Mouse (Mus musculus) heart, adult 2 months (tissue): ENCODE measurements around the gene Psma7.

Experiments used
- CTCF ChIP-seq: fragments of 200-600 bp; IDR thresholded peaks from 2 replicates; pipeline ENCODE4 v1.8.1; 2022; ENCODE audit warnings: antibody characterized with exemption, mild to moderate bottlenecking, moderate library complexity
- EP300 ChIP-seq: fragments of 200-500 bp; IDR thresholded peaks from 2 replicates; pipeline ENCODE4 v1.6.1; 2011; ENCODE audit warnings: low read depth, low read length, control low read depth; ENCODE audit not compliant: insufficient read depth

DNA sequence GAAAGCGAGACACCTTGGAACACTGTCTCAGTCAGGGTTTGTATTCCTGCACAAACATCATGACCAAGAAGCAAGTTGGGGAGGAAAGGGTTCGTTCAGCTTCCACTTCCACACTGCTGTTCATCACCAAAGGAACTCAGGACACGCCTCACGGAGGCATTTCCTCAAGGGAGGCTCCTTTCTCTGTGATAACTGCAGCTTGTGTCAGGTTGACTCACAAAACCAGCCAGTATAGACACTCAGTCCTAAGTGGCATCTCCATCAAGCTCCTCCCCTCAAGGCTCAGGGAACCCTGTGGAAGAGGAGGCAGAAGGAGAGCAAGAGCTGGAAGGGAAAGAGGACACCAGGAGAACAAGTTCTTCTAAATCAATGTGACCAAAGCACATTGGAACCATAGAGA, 43.8 kb downstream of the Psma7 start:
- TF ChIP-seq CTCF (no peak), EP300 (no peak)
